In genomic region chr17:48931621-48932405, GRCm38 (mm10) we compare ENCODE assay signal across 9 mouse cellular contexts. TPM values are rescaled to one million over a fixed set of nuclear protein-coding genes. Genes with fewer than 3 reads are reported as not detected.
A peak's percentile ranks its signal among the peaks of the same experiment; 100 is the strongest.
DNase-seq lines count a peak whose midpoint lies in the region; ATAC-seq lines count a peak whose summit lies in the region.
"Had no signal": no experiment of that assay in that cellular context is flagged by ENCODE, and none has a peak within 500 bp of the region (broad histone marks: within the 10 kb centered on the region; RNA-seq: fewer than 3 reads in every experiment).

Lrfn2 (plus strand) TSS chr17:48932379.

- peak within 1 kb of the TSS; percentile 71 for H3K9ac ChIP-seq in intestine, embryonic 16.5 days (ENCODE audit: low read depth, low read length)

- H3K36me3 ChIP-seq in intestine, embryonic 16.5 days (ENCODE audit: control insufficient read depth, insufficient read depth, low read length) = no peaks in the 10 kb centered on the region

- no peak within 1 kb of the TSS for H3K27ac ChIP-seq in intestine, embryonic 16.5 days (ENCODE audit: low read length)

- no peaks in the 10 kb centered on the region for H3K9me3 ChIP-seq in intestine, embryonic 16.5 days (ENCODE audit: control insufficient read depth, low read length)

- DNase-seq in adrenal gland, adult 8-10 months = peak; percentile 42
- DNase-seq in embryo, embryonic 11 days = peak; percentile 92
- peak; percentile 63 to 78 for DNase-seq in gastrocnemius, postnatal 4 days (ENCODE audit: low spot score in 2 of 2)
- peak; percentile 88 to 93 for DNase-seq in left cerebral cortex, postnatal 14 days (ENCODE audit: low spot score in 2 of 2)
- peak; percentile 91 for DNase-seq in right cerebral cortex, postnatal 25 days
- peak; percentile 70 to 72 for DNase-seq in urinary bladder, postnatal 36 days (ENCODE audit: low spot score in 2 of 2)

- peaks cover 10% of the 10 kb centered on the region for H3K4me1 ChIP-seq in intestine, embryonic 16.5 days (ENCODE audit: control insufficient read depth, insufficient read depth, low read length)

- H3K4me2 ChIP-seq in intestine, embryonic 16.5 days (ENCODE audit: low read depth, low read length) = peak within 1 kb of the TSS; percentile 73

- intact Hi-C loops in left cerebral cortex, postnatal 14 days (cut with DNase I) = loop anchor here (5.0 to 10.0 kb wide), 6 partner anchors 100 to 470 kb away; no protein-coding TSS in a partner anchor

- peaks cover 20% of the 10 kb centered on the region for H3K27me3 ChIP-seq in intestine, embryonic 16.5 days (replicated peaks; ENCODE audit: control insufficient read depth, insufficient read depth, low read length)

- WGBS in intestine, embryonic 16.5 days = under 1% methylated on average over 56 of the region's 56 CpGs

- H3K4me3 ChIP-seq in intestine, embryonic 16.5 days (ENCODE audit: low read length) = peak within 1 kb of the TSS; percentile 65
- H3K4me3 ChIP-seq: erythroblast, embryonic 14.5 days had no signal

- peak; percentile 95 for ATAC-seq in intestine, embryonic 16.5 days
- ATAC-seq in megakaryocyte progenitor cell, adult 5-6 weeks (replicated peaks; ENCODE audit: poor library complexity) = peak; percentile 91

RNA-seq across cellular contexts. Expression of gene Lrfn2, which starts in this region (rescaled TPM):
- under 1 TPM; 0.25 to 0.64 (median 0.46) TPM for total RNA-seq in adrenal gland, adult 8-10 months (2022)
- total RNA-seq in gastrocnemius, postnatal 4 days (2021) = under 1 TPM; 0.65 to 0.74 TPM
- 0.53 and 0.62 TPM in 2 replicates for polyA plus RNA-seq in intestine, embryonic 16.5 days (2015; fragmentation: Nextera tagmentation; extraction: Ambion mirVana)
- 10 to 100 TPM; 37.6 to 39.4 TPM for total RNA-seq in left cerebral cortex, postnatal 14 days (2021)
- total RNA-seq in megakaryocyte progenitor cell, adult 5-6 weeks (2015) = not detected in 2 replicates
- total RNA-seq in megakaryocyte progenitor cell, adult 5-6 weeks (2017) = not detected in 2 replicates
- polyA plus RNA-seq: erythroblast, embryonic 14.5 days had no signal

Comparison
In these comparisons a context has a peak if more than half of its experiments do, and no peak if none do; other contexts are left out.
1. RNA of gene Lrfn2 (total RNA-seq): 37.6 to 39.4 TPM in left cerebral cortex, postnatal 14 days; 0.65 to 0.74 TPM in gastrocnemius, postnatal 4 days, 0.25 to 0.64 TPM in adrenal gland, adult 8-10 months and not detected in megakaryocyte progenitor cell, adult 5-6 weeks; every median in the first group is over 10 times any median in the second.
2. Peak in DNase-seq in adrenal gland, adult 8-10 months; RNA of the gene not detected or under 1 TPM.
3. Peak in DNase-seq in gastrocnemius, postnatal 4 days; RNA of the gene not detected or under 1 TPM.
4. Peak in ATAC-seq, H3K4me3 ChIP-seq, H3K9ac ChIP-seq and H3K4me2 ChIP-seq in intestine, embryonic 16.5 days; RNA of the gene not detected or under 1 TPM.
5. Peak in ATAC-seq in megakaryocyte progenitor cell, adult 5-6 weeks; RNA of the gene not detected or under 1 TPM.
6. DNase-seq: peak in every context shown above with its lines; median percentile 92 in embryo, embryonic 11 days; 91 in right cerebral cortex, postnatal 25 days; 90 in left cerebral cortex, postnatal 14 days; 71 in urinary bladder, postnatal 36 days; 70 in gastrocnemius, postnatal 4 days; 42 in adrenal gland, adult 8-10 months.